Mouse (Mus musculus): ENCODE results near the gene Ncf2. TPM values are rescaled to one million over a fixed set of nuclear protein-coding genes. Genes with fewer than 3 reads are reported as not detected.

Gene Ncf2
- 2.2 TPM for polyA plus RNA-seq (2014; fragmentation: Illumina TruSeq; extraction: RNeasy Lipid Tissue Mini Kit (QIAGEN cat#74804); ENCODE audit: low replicate concordance)

GRCm38 (mm10) chr1:152799897-152800296 lies at the start of gene Ncf2:
Gene Ncf2 (plus strand): TSS chr1:152800194.

GRCm38 (mm10) chr1:152750312-152750965 lies 49.6 kb upstream of the Ncf2 start, which contains the start of gene Apobec4:
Gene Apobec4 (plus strand): TSS chr1:152750551.

GRCm38 (mm10) chr1:152766032-152766772 lies 33.8 kb upstream of the Ncf2 start, which contains the start of the genes Rgl1 and Arpc5:
Gene Rgl1 (minus strand): TSS chr1:152766351.
Gene Arpc5 (plus strand): TSS chr1:152766542.

Other genes with a start within 250 kb of the Ncf2 start
- gene Apobec4, start 49.6 kb upstream of the Ncf2 start, polyA plus RNA-seq (2014; fragmentation: Illumina TruSeq; extraction: RNeasy Lipid Tissue Mini Kit (QIAGEN cat#74804); ENCODE audit: low replicate concordance), result not detected
- gene Rgl1, start 33.8 kb upstream of the Ncf2 start, polyA plus RNA-seq (2014; fragmentation: Illumina TruSeq; extraction: RNeasy Lipid Tissue Mini Kit (QIAGEN cat#74804); ENCODE audit: low replicate concordance), result 3.7 TPM
- 497 TPM for gene Arpc5, start 33.7 kb upstream of the Ncf2 start, polyA plus RNA-seq (2014; fragmentation: Illumina TruSeq; extraction: RNeasy Lipid Tissue Mini Kit (QIAGEN cat#74804); ENCODE audit: low replicate concordance)
- 25.4 TPM for gene Smg7, start 102.5 kb downstream of the Ncf2 start, polyA plus RNA-seq (2014; fragmentation: Illumina TruSeq; extraction: RNeasy Lipid Tissue Mini Kit (QIAGEN cat#74804); ENCODE audit: low replicate concordance)
- 0.30 TPM for gene Nmnat2, start 154.8 kb downstream of the Ncf2 start, polyA plus RNA-seq (2014; fragmentation: Illumina TruSeq; extraction: RNeasy Lipid Tissue Mini Kit (QIAGEN cat#74804); ENCODE audit: low replicate concordance)